Mouse (Mus musculus): ENCODE measurements around the gene Ncoa4. TPM values are rescaled to one million over a fixed set of nuclear protein-coding genes. Genes with fewer than 3 reads are reported as not detected.

The Ncoa4 gene
- polyA plus RNA-seq, 2 experiments, result 45.6 to 113 TPM

- peaks cover 28% of the 10 kb centered on the region for H3K4me1 ChIP-seq (ENCODE audit: control insufficient read depth, insufficient read depth, low read length)
- no peaks in the 10 kb centered on the region for H3K9me3 ChIP-seq (ENCODE audit: control insufficient read depth, low read length)
- no peaks in the 10 kb centered on the region for H3K36me3 ChIP-seq (ENCODE audit: control insufficient read depth, insufficient read depth, low read length)
- 87% methylated on average over 12 of the region's 12 CpGs for WGBS
- peak overlapping the region; percentile 96 for H3K4me2 ChIP-seq (replicated peaks; ENCODE audit: low read depth, low read length, severe bottlenecking)
- ATAC-seq (ENCODE audit: low FRiP score, low read depth), result no peak
- peak overlapping the region; percentile 95 for H3K9ac ChIP-seq (ENCODE audit: low read depth, low read length, severe bottlenecking)
- no peak overlapping the region for H3K27ac ChIP-seq (replicated peaks; ENCODE audit: low read depth, low read length)
- no peak for TF ChIP-seq POLR2A (IDR thresholded peaks at IDR 0.05; ENCODE audit: borderline replicate concordance, extremely low read depth, insufficient read depth, insufficient read length)
- H3K4me3 ChIP-seq (replicated peaks; ENCODE audit: low read length), result peak overlapping the region; percentile 88
- DNase-seq (ENCODE audit: low spot score), result no peak
- no peaks in the 10 kb centered on the region for H3K27me3 ChIP-seq (ENCODE audit: control insufficient read depth, insufficient read depth, low read length)
Observed at GRCm38 (mm10) chr14:32161090-32161885, 1.6 kb downstream of the Ncoa4 start.

DNA sequence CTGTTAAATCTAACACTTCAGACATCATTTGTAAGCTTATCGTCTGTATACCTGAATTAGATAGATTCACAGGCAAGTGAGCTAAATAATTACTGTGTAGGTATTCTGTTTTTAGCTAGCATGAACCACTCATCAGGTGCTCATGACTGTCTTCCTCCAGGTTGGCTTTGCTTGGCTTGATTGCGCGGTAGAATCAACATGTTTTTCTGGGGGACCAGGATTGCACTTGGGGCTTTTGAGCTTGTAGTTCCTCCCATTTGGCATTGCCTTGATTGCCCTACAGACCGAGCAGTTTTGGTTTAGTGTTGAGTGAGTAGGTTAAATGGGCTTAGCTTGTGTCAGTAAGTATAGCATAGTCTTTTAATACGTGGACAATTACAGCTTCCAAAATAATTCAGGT is 2.6 kb downstream of the Ncoa4 start:
- no peak overlapping the region for H3K4me2 ChIP-seq (replicated peaks; ENCODE audit: low read depth, low read length, severe bottlenecking)
- H3K4me1 ChIP-seq (ENCODE audit: control insufficient read depth, insufficient read depth, low read length), result peaks cover 30% of the 10 kb centered on the region
- no peak for DNase-seq (ENCODE audit: low spot score)
- 85% methylated on average over 5 of the region's 5 CpGs for whole genome bisulfite sequencing
- H3K27me3 ChIP-seq (ENCODE audit: control insufficient read depth, insufficient read depth, low read length), result no peaks in the 10 kb centered on the region
- H3K36me3 ChIP-seq (ENCODE audit: control insufficient read depth, insufficient read depth, low read length), result no peaks in the 10 kb centered on the region
- H3K9ac ChIP-seq (ENCODE audit: low read depth, low read length, severe bottlenecking), result no peak overlapping the region
- no peak overlapping the region for H3K4me3 ChIP-seq (replicated peaks; ENCODE audit: low read length)
- H3K27ac ChIP-seq (replicated peaks; ENCODE audit: low read depth, low read length), result no peak overlapping the region
- TF ChIP-seq POLR2A (IDR thresholded peaks at IDR 0.05; ENCODE audit: borderline replicate concordance, extremely low read depth, insufficient read depth, insufficient read length), result no peak
- H3K9me3 ChIP-seq (ENCODE audit: control insufficient read depth, low read length), result no peaks in the 10 kb centered on the region
- no peak for ATAC-seq (ENCODE audit: low FRiP score, low read depth)

- Histone ChIP-seq H3K9me3 (ENCODE audit: control insufficient read depth, low read length) (no peaks in the 10 kb centered on the region), H3K4me2 (replicated peaks; ENCODE audit: low read depth, low read length, severe bottlenecking) (no peak overlapping the region), H3K36me3 (ENCODE audit: control insufficient read depth, insufficient read depth, low read length) (no peaks in the 10 kb centered on the region), H3K27me3 (ENCODE audit: control insufficient read depth, insufficient read depth, low read length) (no peaks in the 10 kb centered on the region), H3K27ac (replicated peaks; ENCODE audit: low read depth, low read length) (no peak overlapping the region), H3K9ac (ENCODE audit: low read depth, low read length, severe bottlenecking) (no peak overlapping the region), H3K4me1 (ENCODE audit: control insufficient read depth, insufficient read depth, low read length) (peaks cover 30% of the 10 kb centered on the region), H3K4me3 (replicated peaks; ENCODE audit: low read length) (no peak overlapping the region)
- ATAC-seq (ENCODE audit: low FRiP score, low read depth) (no peak), DNase-seq (ENCODE audit: low spot score) (no peak)
- WGBS, result 88% methylated on average over 11 of the region's 11 CpGs
- no peak for TF ChIP-seq POLR2A (IDR thresholded peaks at IDR 0.05; ENCODE audit: borderline replicate concordance, extremely low read depth, insufficient read depth, insufficient read length)
Observed at GRCm38 (mm10) chr14:32163203-32163888, 3.7 kb downstream of the Ncoa4 start.

DNA sequence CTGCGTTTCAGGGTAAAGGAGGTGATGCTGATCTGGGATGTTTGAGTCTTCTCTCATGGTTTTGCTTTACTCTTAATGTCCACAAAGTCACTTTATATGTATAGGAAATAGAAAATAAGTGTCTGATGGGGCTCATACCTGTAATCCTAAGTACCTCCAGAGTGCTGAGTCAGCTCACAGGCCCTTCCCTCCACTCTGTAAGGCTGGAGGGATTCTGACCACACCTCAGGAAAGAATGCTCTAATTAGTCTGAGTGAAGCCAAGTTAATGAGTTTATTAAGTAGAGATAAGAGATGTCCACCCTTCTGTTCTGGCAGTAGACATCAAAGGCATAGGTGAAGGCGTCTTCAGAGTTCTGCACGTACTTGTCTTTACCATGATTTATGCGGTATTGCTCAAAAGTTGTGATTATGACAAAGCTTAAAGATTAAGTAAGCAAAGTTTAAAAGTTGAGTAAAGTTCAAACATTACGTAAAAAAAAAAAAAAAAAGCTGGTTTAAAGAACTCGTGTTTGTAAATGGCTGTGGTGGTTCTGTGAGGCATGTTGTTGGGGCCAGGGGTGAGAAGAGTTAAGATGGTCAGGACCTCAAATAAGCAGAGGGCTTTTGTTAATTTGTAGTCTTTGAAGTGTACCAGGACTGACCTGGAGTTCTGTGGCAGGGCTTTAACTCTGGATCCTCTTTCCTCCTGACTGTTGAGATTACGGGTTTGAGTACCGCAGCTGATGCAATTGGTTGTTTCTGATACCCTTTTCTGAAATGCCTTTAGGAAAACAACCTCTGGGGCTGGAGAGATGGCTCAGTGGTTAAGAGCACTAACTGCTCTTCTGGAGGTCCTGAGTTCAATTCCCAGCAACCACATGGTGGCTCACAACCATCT is 4.7 kb downstream of the Ncoa4 start:
- H3K27ac ChIP-seq (replicated peaks; ENCODE audit: low read depth, low read length), result no peak overlapping the region
- peaks cover 25% of the 10 kb centered on the region for H3K4me1 ChIP-seq (ENCODE audit: control insufficient read depth, insufficient read depth, low read length)
- 59% methylated on average over 8 of the region's 8 CpGs for WGBS
- no peak for TF ChIP-seq POLR2A (IDR thresholded peaks at IDR 0.05; ENCODE audit: borderline replicate concordance, extremely low read depth, insufficient read depth, insufficient read length)
- no peaks in the 10 kb centered on the region for H3K36me3 ChIP-seq (ENCODE audit: control insufficient read depth, insufficient read depth, low read length)
- no peak overlapping the region for H3K4me2 ChIP-seq (replicated peaks; ENCODE audit: low read depth, low read length, severe bottlenecking)
- DNase-seq (ENCODE audit: low spot score) (peak; percentile 14), ATAC-seq (ENCODE audit: low FRiP score, low read depth) (no peak)
- H3K27me3 ChIP-seq (ENCODE audit: control insufficient read depth, insufficient read depth, low read length), result no peaks in the 10 kb centered on the region
- H3K9ac ChIP-seq (ENCODE audit: low read depth, low read length, severe bottlenecking), result no peak overlapping the region
- H3K9me3 ChIP-seq (ENCODE audit: control insufficient read depth, low read length), result no peaks in the 10 kb centered on the region
- no peak overlapping the region for H3K4me3 ChIP-seq (replicated peaks; ENCODE audit: low read length)
